Mouse (Mus musculus): Measurements from ENCODE around the gene Gm10134. TPM values are rescaled to one million over a fixed set of nuclear protein-coding genes. Genes with fewer than 3 reads are reported as not detected.
A peak's percentile ranks its signal among the peaks of the same experiment; 100 is the strongest.
"Not testable (repeated sequence)": the region's sequence is repeated elsewhere in the genome, so short reads cannot be mapped to it uniquely, and the experiment has no call there.

Gene Gm10134
- polyA plus RNA-seq, 1 experiment, result 0.54 TPM

- no peak for DNase-seq (ENCODE audit: extremely low spot score in 1 of 2, low spot score in 1 of 2)
Observed at GRCm38 (mm10) chr2:28502987-28503386, 2.9 kb upstream of the Gm10134 start.

GRCm38 (mm10) chr2:28504676-28505075 is 1.2 kb upstream of the Gm10134 start:
- no peak for DNase-seq (ENCODE audit: extremely low spot score in 1 of 2, low spot score in 1 of 2)

GRCm38 (mm10) chr2:28506291-28506690 is 396 bp downstream of the Gm10134 start:
- DNase-seq (ENCODE audit: extremely low spot score in 1 of 2, low spot score in 1 of 2), result no peak

- not testable (repeated sequence) for DNase-seq (ENCODE audit: extremely low spot score in 1 of 2, low spot score in 1 of 2)
Observed at GRCm38 (mm10) chr2:28511600-28511999, 5.7 kb downstream of the Gm10134 start.

GRCm38 (mm10) chr2:28512798-28513401 is 7.0 kb downstream of the Gm10134 start, which contains the start of gene Ralgds:
Gene Ralgds (plus strand): TSS chr2:28513125.
- no peak for DNase-seq (ENCODE audit: extremely low spot score in 1 of 2, low spot score in 1 of 2)

GRCm38 (mm10) chr2:28513431-28514370 is 7.8 kb downstream of the Gm10134 start:
- DNase-seq (ENCODE audit: extremely low spot score in 1 of 2, low spot score in 1 of 2), result no peak

- DNase-seq (ENCODE audit: extremely low spot score in 1 of 2, low spot score in 1 of 2), result peak; percentile 69 to 95
Observed at GRCm38 (mm10) chr2:28514489-28514888, 8.6 kb downstream of the Gm10134 start.

GRCm38 (mm10) chr2:28517206-28517909 is 11.5 kb downstream of the Gm10134 start:
- peak in 1 of 2 experiments; percentile 78 for DNase-seq (ENCODE audit: extremely low spot score in 1 of 2, low spot score in 1 of 2)

GRCm38 (mm10) chr2:28518231-28518630 is 12.3 kb downstream of the Gm10134 start:
- DNase-seq (ENCODE audit: extremely low spot score in 1 of 2, low spot score in 1 of 2), result peak; percentile 81 to 84

GRCm38 (mm10) chr2:28520581-28520980 is 14.7 kb downstream of the Gm10134 start:
- no peak for DNase-seq (ENCODE audit: extremely low spot score in 1 of 2, low spot score in 1 of 2)

- peak; percentile 59 to 65 for DNase-seq (ENCODE audit: extremely low spot score in 1 of 2, low spot score in 1 of 2)
Observed at GRCm38 (mm10) chr2:28521571-28522151, 15.8 kb downstream of the Gm10134 start.

- no peak for DNase-seq (ENCODE audit: extremely low spot score in 1 of 2, low spot score in 1 of 2)
Observed at GRCm38 (mm10) chr2:28522166-28522565, 16.3 kb downstream of the Gm10134 start.

GRCm38 (mm10) chr2:28523643-28524117 is 17.8 kb downstream of the Gm10134 start:
- peak; percentile 81 to 94 for DNase-seq (ENCODE audit: extremely low spot score in 1 of 2, low spot score in 1 of 2)

- DNase-seq (ENCODE audit: extremely low spot score in 1 of 2, low spot score in 1 of 2), result no peak
Observed at GRCm38 (mm10) chr2:28524406-28524805, 18.5 kb downstream of the Gm10134 start.

GRCm38 (mm10) chr2:28525219-28525942 is 19.5 kb downstream of the Gm10134 start:
- DNase-seq (ENCODE audit: extremely low spot score in 1 of 2, low spot score in 1 of 2), result peak in 1 of 2 experiments; percentile 54

GRCm38 (mm10) chr2:28525943-28526876 is 20.3 kb downstream of the Gm10134 start:
- DNase-seq (ENCODE audit: extremely low spot score in 1 of 2, low spot score in 1 of 2), result no peak

GRCm38 (mm10) chr2:28527436-28528353 is 21.8 kb downstream of the Gm10134 start:
- DNase-seq (ENCODE audit: extremely low spot score in 1 of 2, low spot score in 1 of 2), result no peak

- no peak for DNase-seq (ENCODE audit: extremely low spot score in 1 of 2, low spot score in 1 of 2)
Observed at GRCm38 (mm10) chr2:28528354-28528730, 22.4 kb downstream of the Gm10134 start.

All from frontal cortex, adult 2 months (tissue).